Mouse (Mus musculus): ENCODE results near the gene Plbd1.

- TF ChIP-seq POLR2A (IDR thresholded peaks at IDR 0.05; ENCODE audit: insufficient read depth, low read depth, low read length) (no peak), CTCF (IDR thresholded peaks at IDR 0.05) (no peak), EP300 (IDR thresholded peaks at IDR 0.05; ENCODE audit: insufficient read depth, low read depth, low read length) (no peak)
These were observed 2.5 kb downstream of the Plbd1 start for GRCm38 (mm10) chr6:136659226-136659625.
